Mouse (Mus musculus) heart, adult 11 months (tissue): ENCODE measurements around the gene Gadd45gip1.

Source experiments
- DNase-seq: peaks from one replicate; pipeline ENCODE4 v3.0.0; 2022

The Gadd45gip1 gene

GRCm38 (mm10) chr8:84856864-84857441 is 25.6 kb downstream of the Gadd45gip1 start, which contains the start of gene Farsa:
Gene Farsa (plus strand): TSS chr8:84856989.
- DNase-seq = peak; percentile 99

DNA sequence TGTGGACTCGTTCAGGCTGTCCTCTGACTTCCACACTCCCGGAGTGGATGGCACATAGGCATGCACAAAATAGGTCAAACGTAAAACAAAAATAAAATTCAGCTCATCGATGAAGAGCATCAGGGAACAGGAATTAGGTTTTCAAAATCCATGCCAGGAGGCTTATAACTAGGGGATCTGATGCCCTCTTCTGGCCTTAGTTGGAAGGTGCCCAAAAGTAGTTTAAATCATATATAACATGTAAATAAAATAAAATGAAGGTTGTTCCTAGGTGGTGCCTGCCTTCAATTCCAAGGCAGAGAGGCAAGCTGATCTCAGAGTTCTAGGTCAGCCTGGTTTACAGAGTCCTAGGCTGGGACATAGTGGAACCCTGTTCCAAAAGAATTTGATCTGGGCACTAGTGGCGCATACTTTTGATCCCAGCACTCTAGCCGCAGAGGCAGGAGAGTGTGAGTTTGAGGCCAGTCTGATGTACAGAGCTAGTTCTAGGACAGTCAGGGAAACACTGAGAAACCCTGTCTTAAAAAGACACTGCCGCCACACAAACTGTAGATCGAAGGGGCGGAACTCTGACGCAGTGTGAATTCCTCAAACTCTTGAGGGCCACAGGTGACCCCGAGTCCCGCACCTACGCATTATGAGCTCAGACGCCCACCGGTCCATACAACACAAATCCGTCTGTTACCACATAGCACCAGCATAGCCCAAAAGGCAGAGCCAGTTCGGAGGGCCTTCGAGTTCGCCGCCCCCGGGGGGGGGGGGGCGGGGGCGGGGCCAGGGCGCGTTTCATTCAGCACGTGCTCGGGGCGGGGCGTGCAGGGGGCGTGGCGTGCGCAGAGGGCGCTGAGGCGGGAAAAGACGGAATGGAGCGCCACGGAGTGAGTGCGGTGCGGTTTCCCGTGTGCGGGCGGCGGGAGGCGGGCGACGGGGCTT is 40.3 kb downstream of the Gadd45gip1 start, which contains the start of gene Syce2:
TSS of gene Syce2 (plus strand) at position 736 of the 933 bp plus-strand sequence.
- peak; percentile 96 for DNase-seq

GRCm38 (mm10) chr8:84872309-84872965 is 41.1 kb downstream of the Gadd45gip1 start:
- DNase-seq = peak; percentile 92

DNA sequence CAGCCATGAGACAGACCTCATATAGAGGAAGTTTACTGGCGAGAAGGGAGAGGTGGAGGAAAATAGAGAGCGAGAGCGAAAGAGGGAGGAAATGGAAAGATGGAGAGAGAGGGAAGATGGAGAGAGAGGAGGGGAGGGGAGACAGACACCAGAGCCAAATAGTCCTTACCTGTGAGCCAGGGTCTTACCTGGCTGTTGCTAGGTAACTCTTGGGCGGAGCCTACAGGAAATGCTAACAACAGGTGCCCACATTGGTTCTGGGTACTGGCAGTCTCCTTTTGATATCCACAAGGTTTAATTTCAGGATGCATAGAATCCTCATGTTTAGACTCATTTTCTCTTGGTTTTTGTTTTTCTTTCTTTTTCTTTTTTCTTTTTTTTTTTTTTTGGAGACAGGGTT is 41.7 kb downstream of the Gadd45gip1 start:
- no peak for DNase-seq

- no peak for DNase-seq
These were observed 43.0 kb downstream of the Gadd45gip1 start for GRCm38 (mm10) chr8:84874339-84874738.

DNA sequence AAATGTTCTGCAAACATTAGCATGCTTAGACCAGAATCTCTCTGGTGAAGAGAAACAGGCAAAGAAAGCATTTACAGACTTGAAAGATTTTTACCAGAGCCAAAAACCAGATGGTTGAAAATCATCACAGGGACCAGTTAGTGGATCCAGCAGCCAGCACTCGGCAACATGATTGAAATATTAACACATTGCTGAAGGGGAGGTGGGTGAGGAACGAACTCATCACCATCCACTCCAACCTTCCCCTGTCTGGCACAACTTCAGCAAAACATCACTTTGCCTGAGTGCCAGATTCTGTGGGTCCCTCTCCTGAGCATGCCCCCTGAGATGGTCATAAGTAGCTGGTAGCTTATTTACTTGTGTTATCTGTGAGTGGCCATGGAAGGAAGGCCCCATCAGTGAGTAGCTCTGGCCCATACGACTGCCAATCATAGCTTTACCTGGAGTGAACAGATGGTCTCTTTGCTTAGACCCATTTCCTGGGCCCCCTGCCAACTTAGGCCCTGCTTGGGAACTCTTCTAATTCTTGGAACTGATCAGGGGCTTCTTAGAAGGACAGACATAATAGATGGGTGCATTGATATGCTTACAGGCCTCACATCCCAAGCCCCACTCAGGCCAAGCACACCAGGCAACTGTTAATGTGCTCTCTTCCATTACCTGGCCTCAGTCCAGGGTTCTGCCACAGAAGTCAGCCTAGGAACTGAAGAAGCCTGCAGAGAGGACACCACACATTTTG is 46.1 kb downstream of the Gadd45gip1 start:
- no peak for DNase-seq

DNA sequence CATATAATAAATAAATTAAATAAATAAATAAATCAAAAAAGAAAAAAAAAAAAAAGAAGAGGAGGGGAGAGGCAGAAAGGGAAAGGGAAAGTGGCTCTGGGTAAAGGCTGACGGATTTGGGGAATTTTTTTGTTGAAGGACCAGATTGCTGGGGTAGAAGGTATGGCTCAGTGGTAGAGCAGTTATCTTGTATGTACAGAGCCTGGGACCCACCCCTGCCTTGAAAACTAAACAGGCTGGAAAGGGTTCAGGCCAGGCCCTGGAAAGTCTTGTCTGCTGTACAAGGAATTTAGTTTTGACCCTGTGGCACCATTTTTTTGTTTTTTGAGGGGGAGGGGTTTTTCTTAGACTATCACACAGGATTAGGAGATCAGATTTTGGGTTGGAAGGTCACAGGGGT is 47.6 kb downstream of the Gadd45gip1 start:
- DNase-seq = no peak

DNA sequence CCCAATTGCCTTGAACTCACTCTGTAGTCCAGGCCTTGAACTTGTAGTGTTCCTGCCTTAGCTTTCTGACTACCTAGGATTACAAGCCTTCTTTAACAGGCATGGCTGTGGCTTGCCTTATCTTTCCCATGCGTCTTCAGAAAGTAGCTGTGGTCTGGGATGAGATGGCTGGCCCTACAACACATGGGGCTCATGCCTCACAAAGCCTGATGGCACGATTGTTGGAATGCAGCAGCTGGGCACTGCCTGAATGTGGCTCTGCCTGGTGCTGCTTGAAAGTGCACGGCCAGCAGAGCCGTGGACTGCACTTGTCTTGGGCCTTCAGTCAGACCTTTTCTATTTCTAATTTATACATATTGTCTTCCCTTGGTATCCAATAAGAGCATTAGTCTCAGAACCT is 53.4 kb downstream of the Gadd45gip1 start:
- no peak for DNase-seq
